Mouse (Mus musculus): ENCODE data around the gene Wdr86. TPM values are rescaled to one million over a fixed set of nuclear protein-coding genes. Genes with fewer than 3 reads are reported as not detected.
A peak's percentile ranks its signal among the peaks of the same experiment; 100 is the strongest.

The Wdr86 gene
- total RNA-seq, 1 experiment from 2014 or later, result 1.9 TPM

DNA sequence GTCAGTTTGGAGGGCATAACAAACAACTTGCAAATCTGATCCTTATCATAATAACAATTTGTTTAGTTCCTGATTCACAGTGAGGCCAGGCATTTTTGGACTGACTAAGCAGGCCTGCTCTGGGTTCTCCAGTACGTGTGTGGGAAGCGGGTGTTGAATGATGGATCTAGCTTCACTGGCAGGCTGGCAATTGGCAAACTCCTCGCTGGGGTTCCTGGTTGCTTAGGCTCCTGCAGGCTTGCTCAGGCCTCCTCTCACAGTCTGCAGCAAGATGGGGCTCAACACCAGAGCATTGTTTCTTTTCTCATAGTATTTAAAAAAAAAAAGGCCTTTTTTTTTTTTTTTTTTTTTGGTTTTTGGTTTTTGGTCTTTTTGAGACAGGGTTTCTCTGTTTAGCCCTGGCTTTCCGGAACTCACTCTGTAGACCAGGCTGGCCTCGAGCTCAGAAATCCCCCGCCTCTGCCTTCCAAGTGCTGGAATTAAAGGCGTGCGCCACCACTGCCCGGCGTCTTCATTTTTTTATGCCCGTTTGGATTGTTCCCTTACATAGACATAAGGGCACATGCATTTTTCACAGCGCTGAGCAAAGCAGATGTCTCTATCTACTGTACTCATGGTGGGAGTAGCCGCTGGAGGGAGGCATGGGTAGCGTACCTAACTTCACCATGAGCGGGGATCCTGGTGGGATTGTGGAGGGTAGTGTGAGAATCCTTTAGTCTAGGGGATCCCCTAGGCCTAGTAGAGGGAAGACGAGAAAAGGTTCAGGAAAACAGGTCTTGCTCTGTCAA, 45.8 kb downstream of the Wdr86 start:
- peak; percentile 61 for DNase-seq

DNA sequence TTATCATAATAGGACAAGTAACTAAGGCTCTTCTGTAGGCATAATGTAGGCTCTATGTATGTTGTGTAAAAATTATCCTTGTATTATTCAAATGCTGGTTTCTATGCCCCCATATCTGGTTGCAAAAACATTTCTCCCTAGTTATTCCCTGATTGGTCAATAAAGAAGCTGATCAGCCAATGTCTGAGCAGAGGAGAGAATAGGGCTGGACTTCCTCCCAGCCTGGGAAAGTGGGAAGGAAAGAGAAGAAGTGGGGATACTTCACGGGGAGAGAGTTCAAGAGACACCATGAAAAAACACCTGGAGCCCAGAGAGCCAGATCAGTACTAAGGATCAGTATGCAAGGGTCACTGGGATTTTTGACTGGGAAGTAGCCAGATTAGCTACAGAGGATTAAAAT, 49.1 kb downstream of the Wdr86 start:
- no peak for DNase-seq

DNA sequence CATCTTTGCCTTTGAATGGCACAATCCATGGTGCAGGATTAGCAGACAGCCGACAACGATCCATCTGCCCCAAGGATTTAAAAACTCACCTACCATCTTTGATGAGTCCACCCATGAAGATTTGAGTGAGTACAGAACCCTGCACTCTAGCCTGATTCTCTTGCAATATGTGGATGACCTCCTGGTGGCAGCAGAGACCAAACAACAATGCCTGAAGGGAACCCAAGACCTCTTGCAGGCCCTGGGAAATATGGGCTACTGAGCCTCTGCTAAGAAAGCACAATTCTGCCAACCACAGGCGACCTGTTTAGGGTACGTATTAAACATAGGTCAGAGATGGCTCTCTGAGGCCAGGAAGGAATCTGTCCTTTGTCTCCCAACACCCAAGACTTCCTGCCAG, 56.3 kb downstream of the Wdr86 start:
- peak; percentile 85 for DNase-seq

Other genes with a start within 250 kb of the Wdr86 start
- not detected in 2 replicates for gene Gbx1, start 203.5 kb downstream of the Wdr86 start, total RNA-seq (2021)
- 0.15 and 0.19 TPM in 2 replicates for gene Asb10, start 189.7 kb downstream of the Wdr86 start, total RNA-seq (2021)
- not detected in 2 replicates for gene 4931409K22Rik, start 173.9 kb downstream of the Wdr86 start, total RNA-seq (2021)
- 59.3 and 67.0 TPM in 2 replicates for gene Abcf2, start 153.3 kb downstream of the Wdr86 start, total RNA-seq (2021)
- gene Chpf2, start 144.0 kb downstream of the Wdr86 start, total RNA-seq (2021), result 32.3 and 44.0 TPM in 2 replicates
- gene Smarcd3, start 106.3 kb downstream of the Wdr86 start, total RNA-seq (2021), result 15.5 and 24.3 TPM in 2 replicates
- 45.4 and 50.7 TPM in 2 replicates for gene Nub1, start 45.2 kb downstream of the Wdr86 start, total RNA-seq (2021)
- gene Crygn, start 27.3 kb upstream of the Wdr86 start, total RNA-seq (2021), result 2.6 and 2.9 TPM in 2 replicates
- gene Rheb, start 111.9 kb upstream of the Wdr86 start, total RNA-seq (2021), result 68.6 and 76.1 TPM in 2 replicates

Data from adrenal gland, postnatal 14 days (tissue).